Mouse (Mus musculus) heart, postnatal 10 days (tissue): ENCODE data around the gene Sh2d2a. TPM values are rescaled to one million over a fixed set of nuclear protein-coding genes. Genes with fewer than 3 reads are reported as not detected.
"Not testable (repeated sequence)": the region's sequence is repeated elsewhere in the genome, so short reads cannot be mapped to it uniquely, and the experiment has no call there.

ENCODE experiments used
- DNase-seq, 2 experiments: peaks; one replicate each; pipeline ENCODE4 v3.0.0; 2021
- intact Hi-C: fragments of 180-260 bp; cut with DNase I; formaldehyde crosslinking; loops from one replicate; pipeline ENCODE4 v1.15.1; 2025
- total RNA-seq, 2 experiments: library from RNA; stranded (reverse); gene quantifications; 2 replicates each; pipeline ENCODE4 v1.2.3; 2021

Sh2d2a gene
- total RNA-seq, 2 experiments from 2014 or later, result 0.10 to 0.31 TPM

DNA sequence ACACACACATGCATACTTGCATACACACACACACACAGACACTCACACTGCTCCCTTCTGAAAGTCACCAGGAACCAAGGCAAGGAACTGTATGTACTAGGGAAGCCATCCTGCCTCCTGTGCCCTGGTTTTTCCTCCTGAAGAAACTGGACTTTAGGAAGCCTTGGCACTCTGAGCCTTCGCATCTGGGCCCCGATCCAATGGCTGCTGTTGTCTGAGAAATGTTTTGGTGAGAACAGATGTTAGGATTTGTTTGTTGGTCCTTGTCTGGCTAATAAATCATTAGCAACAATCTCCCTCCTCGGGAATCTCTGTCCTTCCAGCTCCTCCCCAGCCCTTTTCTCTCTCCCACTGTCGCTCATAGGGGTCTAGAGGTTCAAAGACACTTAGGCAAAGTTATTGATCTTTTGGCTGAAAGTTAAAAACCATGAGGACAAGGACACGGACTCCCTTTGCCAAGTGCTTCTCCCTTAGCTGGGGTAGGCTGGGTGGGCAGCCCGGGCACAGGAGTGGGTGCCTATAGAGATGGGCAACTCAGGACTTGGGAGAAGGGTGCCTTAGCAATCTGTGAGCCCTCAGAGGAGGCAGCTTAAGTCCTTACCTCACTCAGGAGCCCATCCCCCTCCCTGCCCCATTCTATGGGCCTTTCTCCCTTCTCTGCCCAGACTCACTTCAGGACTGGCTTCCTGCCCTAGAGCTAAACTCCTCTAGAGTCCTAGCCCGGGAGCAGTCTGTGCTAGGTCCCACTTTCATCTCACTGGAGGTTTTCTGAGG is 8.4 kb downstream of the Sh2d2a start:
- intact Hi-C loops, result no loop called here
- peak; percentile 37 to 38 for DNase-seq

GRCm38 (mm10) chr3:87855936-87856335 is 9.4 kb downstream of the Sh2d2a start:
- peak; percentile 48 to 55 for DNase-seq
- intact Hi-C loops, result no loop called here

- no peak for DNase-seq
- intact Hi-C loops, result loop anchor here (2.0 kb wide), 1 partner anchor 87 kb away; no protein-coding TSS in a partner anchor
Measured at GRCm38 (mm10) chr3:87857666-87858065, 11.1 kb downstream of the Sh2d2a start.

GRCm38 (mm10) chr3:87859813-87860212 is 13.3 kb downstream of the Sh2d2a start:
- peak; percentile 74 to 79 for DNase-seq
- intact Hi-C loops, result loop anchor here (2.0 kb wide), 2 partner anchors 63 to 89 kb away; partner anchors contain the start of gene Insrr

DNA sequence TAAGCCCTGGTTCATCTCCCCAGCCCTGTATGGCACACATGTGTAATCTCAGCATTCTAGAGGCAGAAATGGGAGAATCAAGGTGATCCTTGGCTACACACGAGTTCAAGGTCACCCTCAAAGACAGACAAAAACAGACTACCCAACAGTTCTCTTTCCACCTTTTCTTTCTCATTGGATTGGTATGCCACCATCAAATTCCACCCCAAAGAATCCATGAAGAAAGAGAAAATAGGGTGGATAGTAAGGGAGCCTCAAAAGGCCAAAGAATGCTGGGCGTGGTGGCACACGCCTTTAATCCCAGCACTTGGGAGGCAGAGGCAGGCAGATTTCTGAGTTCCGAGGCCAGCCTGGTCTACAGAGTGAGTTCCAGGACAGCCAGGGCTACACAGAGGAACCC is 17.6 kb downstream of the Sh2d2a start:
- intact Hi-C loops, DNase-seq: not testable (repeated sequence)

DNA sequence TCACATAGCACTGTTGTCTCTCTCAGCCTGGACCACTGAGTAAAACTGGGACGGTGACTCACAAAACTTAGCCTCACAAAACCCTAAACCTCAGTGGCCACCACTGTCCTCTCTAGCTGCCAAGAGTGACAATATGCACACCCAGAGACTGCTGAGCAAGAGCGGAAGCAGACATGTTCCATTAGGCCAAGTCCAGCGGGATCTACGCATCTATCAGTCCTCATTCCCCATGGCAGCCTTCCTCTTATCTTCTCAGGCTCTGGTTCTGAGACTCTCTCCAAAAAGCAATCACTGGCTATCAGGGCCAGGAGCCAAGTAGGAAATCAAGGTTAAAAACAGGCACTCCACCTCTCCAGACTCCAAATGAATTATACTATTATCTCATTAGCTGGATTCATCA is 31.2 kb downstream of the Sh2d2a start:
- intact Hi-C loops, result no loop called here
- no peak for DNase-seq

GRCm38 (mm10) chr3:87884291-87884690 is 37.7 kb downstream of the Sh2d2a start:
- intact Hi-C loops, result no loop called here

GRCm38 (mm10) chr3:87884708-87885251 is 38.2 kb downstream of the Sh2d2a start:
- peak; percentile 44 to 62 for DNase-seq

More at GRCm38 (mm10) chr3:87884291-87884690, 37.7 kb downstream of the Sh2d2a start:
- DNase-seq, result no peak

GRCm38 (mm10) chr3:87885281-87886003 is 38.9 kb downstream of the Sh2d2a start, which contains the start of gene Prcc:
Gene Prcc (minus strand): TSS chr3:87885608.
- intact Hi-C loops, result loop anchor here (2.0 kb wide), 1 partner anchor 19 kb away; no protein-coding TSS in a partner anchor
- peak; percentile 95 to 96 for DNase-seq

More at GRCm38 (mm10) chr3:87884708-87885251, 38.2 kb downstream of the Sh2d2a start:
- intact Hi-C loops, result no loop called here

DNA sequence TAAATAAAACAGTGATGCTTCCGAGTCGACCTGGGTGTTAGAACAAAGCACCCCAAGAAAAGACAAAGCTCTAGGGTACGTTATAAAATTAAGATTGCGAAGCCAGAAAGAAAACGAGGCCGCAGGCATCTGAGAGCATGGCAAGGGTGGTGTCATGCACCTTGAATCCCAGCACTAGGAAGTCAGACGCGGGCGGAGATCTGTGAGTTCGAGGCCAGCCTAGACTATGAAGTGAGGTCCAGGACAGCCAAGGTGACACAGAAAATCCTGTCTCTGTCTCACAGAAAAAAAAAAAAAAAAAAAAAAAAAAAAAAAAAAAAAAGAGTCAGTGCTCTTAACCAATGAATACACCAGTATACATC is 39.4 kb downstream of the Sh2d2a start:
- intact Hi-C loops, result loop anchor here (2.0 kb wide), 1 partner anchor 19 kb away; no protein-coding TSS in a partner anchor
- no peak for DNase-seq

- intact Hi-C loops, result loop anchor here (2.0 kb wide), 1 partner anchor 18 kb away; no protein-coding TSS in a partner anchor
Measured at GRCm38 (mm10) chr3:87886416-87886815, 39.9 kb downstream of the Sh2d2a start.

DNA sequence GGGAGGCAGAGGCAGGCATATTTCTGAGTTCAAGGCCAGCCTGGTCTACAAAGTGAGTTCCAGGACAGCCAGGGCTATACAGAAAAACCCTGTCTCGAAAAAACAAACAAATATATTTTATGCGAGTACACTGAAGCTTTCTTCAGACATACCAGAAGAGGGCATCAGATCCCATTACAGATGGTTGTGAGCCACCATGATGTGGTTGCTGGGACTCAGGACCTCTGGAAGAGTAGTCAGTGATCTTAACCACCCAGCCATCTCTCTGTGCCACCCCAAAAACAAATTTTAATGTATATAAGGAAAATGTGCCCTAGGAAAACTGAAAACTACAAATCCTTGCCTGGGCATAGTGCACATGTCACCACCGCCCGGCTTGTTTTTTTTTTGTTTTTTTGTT is 40.8 kb downstream of the Sh2d2a start:
- intact Hi-C loops, result loop anchor here (2.0 kb wide), 1 partner anchor 17 kb away; no protein-coding TSS in a partner anchor

More at GRCm38 (mm10) chr3:87886416-87886815, 39.9 kb downstream of the Sh2d2a start:
- no peak for DNase-seq

DNA sequence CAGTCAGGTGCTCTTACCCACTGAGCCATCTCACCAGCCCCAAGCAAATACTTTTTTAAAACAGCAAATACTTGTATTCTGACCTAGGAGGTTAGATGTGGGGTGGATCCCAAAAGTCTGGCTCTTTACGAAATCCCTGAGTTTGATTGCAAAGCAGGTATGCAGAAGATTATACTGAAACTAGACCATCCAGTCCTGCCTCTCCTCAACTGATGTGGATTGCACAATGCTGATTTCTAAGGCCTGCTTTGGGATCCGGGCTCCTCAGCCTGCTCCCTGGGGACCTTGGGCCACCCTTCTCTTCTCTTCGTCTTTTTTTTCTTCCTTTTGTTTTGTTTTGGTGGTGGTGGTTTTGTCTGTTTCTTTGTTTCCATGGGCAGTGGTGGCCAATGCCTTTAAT is 44.9 kb downstream of the Sh2d2a start:
- intact Hi-C loops, result no loop called here
- no peak for DNase-seq

More for the DNA sequence above, 40.8 kb downstream of the Sh2d2a start:
- DNase-seq, result not testable (repeated sequence)

DNA sequence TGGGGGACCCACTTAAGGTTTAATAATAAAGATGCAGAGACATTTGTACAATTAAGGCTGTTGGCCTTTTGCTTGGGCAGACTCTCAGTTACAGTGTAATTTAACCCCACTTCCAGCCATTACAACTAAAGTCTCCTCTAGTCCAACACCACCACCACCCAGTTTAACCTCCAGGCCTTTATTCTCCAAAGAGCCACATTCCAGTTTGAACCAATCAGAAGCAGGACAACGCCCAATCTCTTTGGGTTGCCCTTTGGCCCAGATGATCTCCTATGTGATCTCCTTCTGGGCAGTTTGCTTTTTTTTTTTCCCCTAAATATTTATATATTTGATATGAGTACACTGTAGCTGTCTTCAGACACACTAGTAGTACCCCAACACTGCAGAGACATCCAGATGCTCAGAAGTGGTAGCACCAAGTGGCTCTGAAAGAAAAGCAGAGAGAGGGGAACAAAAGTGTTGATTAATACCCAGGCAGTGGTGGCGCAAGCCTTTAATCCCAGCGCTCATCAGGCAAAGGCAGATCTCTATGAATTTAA is 46.9 kb downstream of the Sh2d2a start:
- intact Hi-C loops, result no loop called here

DNA sequence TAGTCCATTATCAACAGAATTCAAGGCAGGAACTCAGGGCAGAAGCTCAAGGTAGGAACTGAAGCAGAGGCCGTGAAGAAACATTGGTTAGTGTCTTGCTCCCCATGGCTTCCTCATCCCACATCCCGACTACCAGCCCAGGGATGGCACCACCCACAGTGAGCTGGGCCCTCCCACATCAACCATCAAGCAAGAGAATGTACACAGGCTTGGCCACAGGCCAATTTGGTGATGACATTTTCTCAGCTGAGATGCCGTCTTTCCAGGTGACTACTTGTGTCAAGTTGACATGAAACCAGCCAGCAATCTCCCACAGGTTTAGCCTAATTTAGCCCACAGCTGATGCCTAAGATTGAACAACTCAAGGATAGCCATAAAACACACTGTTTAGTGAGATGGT is 52.7 kb downstream of the Sh2d2a start:
- DNase-seq, result no peak
- intact Hi-C loops, result no loop called here

More for the DNA sequence above, 46.9 kb downstream of the Sh2d2a start:
- no peak for DNase-seq

GRCm38 (mm10) chr3:87899776-87900175 is 53.2 kb downstream of the Sh2d2a start:
- DNase-seq, result no peak
- intact Hi-C loops, result no loop called here

DNA sequence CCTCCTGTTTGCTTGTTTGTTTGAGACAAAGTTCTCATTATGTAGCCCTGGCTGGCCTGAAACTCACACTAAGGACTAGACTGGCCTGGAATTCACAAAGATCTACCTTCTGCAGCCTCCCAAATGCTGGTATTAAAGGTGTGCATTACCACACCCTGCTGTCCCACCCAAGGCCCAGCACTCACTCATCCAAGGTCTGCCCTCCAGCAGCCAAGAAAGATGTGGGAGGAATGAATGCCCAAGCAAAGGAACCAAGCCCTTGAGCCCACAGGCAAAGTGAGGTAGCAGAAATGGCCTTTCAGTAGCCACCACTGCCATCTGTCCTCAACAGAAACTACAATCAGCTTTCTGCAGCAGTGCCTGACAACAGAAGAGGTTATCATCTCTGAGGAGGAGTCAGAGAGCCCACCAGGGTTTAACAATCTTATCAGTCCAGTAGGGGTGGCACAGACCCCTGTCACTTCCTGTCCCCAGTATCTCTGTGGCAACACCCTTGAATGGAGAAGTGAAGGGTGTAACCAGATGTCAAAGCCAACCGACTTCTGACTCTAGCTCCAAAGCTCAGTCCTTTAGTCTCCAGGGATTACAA is 54.6 kb downstream of the Sh2d2a start:
- DNase-seq, result no peak
- intact Hi-C loops, result no loop called here

DNA sequence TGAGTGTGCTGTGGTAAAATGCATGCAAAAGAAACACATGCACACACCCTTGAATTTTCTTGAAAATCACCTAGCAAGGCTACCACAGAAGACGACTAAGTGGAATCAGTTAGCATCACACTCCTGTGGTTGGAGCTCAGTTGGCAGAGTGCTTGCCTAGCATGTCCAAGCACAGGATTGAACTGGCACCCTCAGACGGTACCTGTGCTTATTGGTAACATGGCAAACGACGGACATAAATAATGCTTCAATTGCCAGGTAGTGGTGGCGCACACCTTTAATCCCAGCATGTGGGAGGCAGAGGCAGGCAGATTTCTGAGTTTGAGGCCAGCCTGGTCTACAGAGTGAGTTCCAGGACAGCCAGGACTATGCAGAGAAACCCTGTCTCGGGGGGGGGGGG is 55.4 kb downstream of the Sh2d2a start:
- DNase-seq, result not testable (repeated sequence)

GRCm38 (mm10) chr3:87903821-87904220 is 57.3 kb downstream of the Sh2d2a start:
- DNase-seq, result no peak
- intact Hi-C loops, result loop anchor here (2.0 kb wide), 1 partner anchor 17 kb away; no protein-coding TSS in a partner anchor

More for the DNA sequence above, 55.4 kb downstream of the Sh2d2a start:
- intact Hi-C loops, result not testable (repeated sequence)
